Mouse (Mus musculus): ENCODE measurements around the gene 3110082J24Rik.

The 3110082J24Rik gene

GRCm38 (mm10) chr5:30105668-30106300, at the start of gene 3110082J24Rik:
3110082J24Rik (minus strand) TSS chr5:30106086.
- no peak for DNase-seq

- no peak for DNase-seq
Observed at GRCm38 (mm10) chr5:30155395-30155792, 49.5 kb upstream of the 3110082J24Rik start.

- peak; percentile 94 for DNase-seq
Observed at GRCm38 (mm10) chr5:30154474-30155394, 48.8 kb upstream of the 3110082J24Rik start, which contains the start of the genes Hadha and Hadhb. Hadha (minus strand) TSS chr5:30155162. Hadhb (plus strand) TSS chr5:30155248.

- no peak for DNase-seq
Observed at GRCm38 (mm10) chr5:30154013-30154412, 48.1 kb upstream of the 3110082J24Rik start.

GRCm38 (mm10) chr5:30153222-30153621, 47.3 kb upstream of the 3110082J24Rik start:
- no peak for DNase-seq

- peak; percentile 36 for DNase-seq
Observed at GRCm38 (mm10) chr5:30152413-30152812, 46.5 kb upstream of the 3110082J24Rik start.

GRCm38 (mm10) chr5:30152007-30152406, 46.1 kb upstream of the 3110082J24Rik start:
- DNase-seq, result peak; percentile 66

GRCm38 (mm10) chr5:30148133-30148920, 42.4 kb upstream of the 3110082J24Rik start:
- no peak for DNase-seq

- DNase-seq, result no peak
Observed at GRCm38 (mm10) chr5:30146526-30146925, 40.6 kb upstream of the 3110082J24Rik start.

- DNase-seq, result no peak
Observed at GRCm38 (mm10) chr5:30138193-30138592, 32.3 kb upstream of the 3110082J24Rik start.

GRCm38 (mm10) chr5:30137271-30137670, 31.4 kb upstream of the 3110082J24Rik start:
- no peak for DNase-seq

GRCm38 (mm10) chr5:30135711-30136231, 29.9 kb upstream of the 3110082J24Rik start:
- no peak for DNase-seq

- no peak for DNase-seq
Observed at GRCm38 (mm10) chr5:30132173-30132572, 26.3 kb upstream of the 3110082J24Rik start.

GRCm38 (mm10) chr5:30131246-30131645, 25.4 kb upstream of the 3110082J24Rik start:
- DNase-seq, result no peak

- DNase-seq, result no peak
Observed at GRCm38 (mm10) chr5:30128680-30129079, 22.8 kb upstream of the 3110082J24Rik start.

GRCm38 (mm10) chr5:30127921-30128597, 22.2 kb upstream of the 3110082J24Rik start:
- DNase-seq, result no peak

- no peak for DNase-seq
Observed at GRCm38 (mm10) chr5:30126756-30127155, 20.9 kb upstream of the 3110082J24Rik start.

GRCm38 (mm10) chr5:30125587-30125986, 19.7 kb upstream of the 3110082J24Rik start:
- peak; percentile 33 for DNase-seq

GRCm38 (mm10) chr5:30122481-30122880, 16.6 kb upstream of the 3110082J24Rik start:
- DNase-seq, result no peak

- peak; percentile 48 for DNase-seq
Observed at GRCm38 (mm10) chr5:30120106-30120505, 14.2 kb upstream of the 3110082J24Rik start.

- DNase-seq, result peak; percentile 58
Observed at GRCm38 (mm10) chr5:30119163-30119562, 13.3 kb upstream of the 3110082J24Rik start.

GRCm38 (mm10) chr5:30118018-30118417, 12.1 kb upstream of the 3110082J24Rik start:
- DNase-seq, result no peak

All from kidney, postnatal 14 days (tissue).